Mouse (Mus musculus) limb, embryonic 14.5 days (tissue): ENCODE data around the gene Syngr4. TPM values are rescaled to one million over a fixed set of nuclear protein-coding genes. Genes with fewer than 3 reads are reported as not detected.

Experiments
- ATAC-seq: fragments of 200-750 bp; cut with Nextera tagmentation; 2 replicates; pipeline ENCODE4 v1.8.0; 2017; ENCODE audit warnings: low read depth, moderate number of reproducible peaks, moderate TSS enrichment; ENCODE audit not compliant: low FRiP score
- DNase-seq: peaks from one replicate; pipeline ENCODE4 v3.0.0-alpha.2; 2015; ENCODE audit warnings: low spot score
- H3K27ac ChIP-seq: fragments of 300-500 bp; sonication (generic); replicated peaks from 2 replicates; pipeline ENCODE4 v1.5.1; 2014; ENCODE audit warnings: low read depth, mild to moderate bottlenecking, low read length, moderate library complexity, mixed read lengths
- H3K27me3 ChIP-seq: fragments of 300-500 bp; sonication (generic); 2 replicates; pipeline ENCODE4 v1.6.1; 2014; ENCODE audit warnings: low read length, mixed read lengths; ENCODE audit not compliant: control insufficient read depth, insufficient read depth
- H3K36me3 ChIP-seq: fragments of 300-500 bp; sonication (generic); 2 replicates; pipeline ENCODE4 v1.6.1; 2014; ENCODE audit warnings: mild to moderate bottlenecking, low read length, moderate library complexity, mixed read lengths; ENCODE audit not compliant: control insufficient read depth, insufficient read depth
- H3K4me1 ChIP-seq: fragments of 300-500 bp; sonication (generic); 2 replicates; pipeline ENCODE4 v1.6.1; 2014; ENCODE audit warnings: antibody characterized with exemption, low read length, mixed read lengths; ENCODE audit not compliant: control insufficient read depth, insufficient read depth
- H3K4me2 ChIP-seq: fragments of 300-500 bp; sonication (generic); replicated peaks from 2 replicates; pipeline ENCODE4 v1.6.1; 2014; ENCODE audit warnings: low read depth, mild to moderate bottlenecking, low read length, moderate library complexity; ENCODE audit not compliant: severe bottlenecking
- H3K4me3 ChIP-seq: fragments of 300-500 bp; sonication (generic); replicated peaks from 2 replicates; pipeline ENCODE4 v1.5.1; 2014; ENCODE audit warnings: low read length
- H3K9ac ChIP-seq: fragments of 300-500 bp; sonication (generic); 2 replicates; pipeline ENCODE4 v1.6.1; 2014; ENCODE audit warnings: mild to moderate bottlenecking, low read depth, low read length, moderate library complexity; ENCODE audit not compliant: severe bottlenecking
- H3K9me3 ChIP-seq: fragments of 300-500 bp; sonication (generic); 2 replicates; pipeline ENCODE4 v1.6.1; 2016; ENCODE audit warnings: low read length; ENCODE audit not compliant: control insufficient read depth
- POLR2A ChIP-seq: fragments of 200-500 bp; IDR thresholded peaks from 2 replicates; pipeline ENCODE4 v1.8.0; 2012; ENCODE audit warnings: inconsistent platforms, mild to moderate bottlenecking, moderate library complexity, borderline replicate concordance; ENCODE audit not compliant: insufficient read depth, insufficient read length; ENCODE audit errors: extremely low read depth
- WGBS: fragments of 180-500 bp; shearing (Covaris S2); extraction: QIAGEN DNeasy Blood & Tissue Kit; methylation state at CpG from one replicate; pipeline ENCODE4 v1.1.7; 2014; 5-methylcytosine and 5-hydroxymethylcytosine counted together
- polyA plus RNA-seq, 2 experiments: library from polyadenylated mRNA; depleted of rRNA in 1 of 2; stranded (reverse) in 1 of 2; unstranded in 1 of 2; fragments of >200 nt; fragmentation: Nextera tagmentation in 1 of 2; extraction: Ambion mirVana in 1 of 2; gene quantifications; 2 replicates each; pipeline versions ENCODE4 v1.2.1 to v1.2.3; 2012 to 2014

The Syngr4 gene
- polyA plus RNA-seq, 2 experiments = 0.49 to 0.99 TPM

DNA sequence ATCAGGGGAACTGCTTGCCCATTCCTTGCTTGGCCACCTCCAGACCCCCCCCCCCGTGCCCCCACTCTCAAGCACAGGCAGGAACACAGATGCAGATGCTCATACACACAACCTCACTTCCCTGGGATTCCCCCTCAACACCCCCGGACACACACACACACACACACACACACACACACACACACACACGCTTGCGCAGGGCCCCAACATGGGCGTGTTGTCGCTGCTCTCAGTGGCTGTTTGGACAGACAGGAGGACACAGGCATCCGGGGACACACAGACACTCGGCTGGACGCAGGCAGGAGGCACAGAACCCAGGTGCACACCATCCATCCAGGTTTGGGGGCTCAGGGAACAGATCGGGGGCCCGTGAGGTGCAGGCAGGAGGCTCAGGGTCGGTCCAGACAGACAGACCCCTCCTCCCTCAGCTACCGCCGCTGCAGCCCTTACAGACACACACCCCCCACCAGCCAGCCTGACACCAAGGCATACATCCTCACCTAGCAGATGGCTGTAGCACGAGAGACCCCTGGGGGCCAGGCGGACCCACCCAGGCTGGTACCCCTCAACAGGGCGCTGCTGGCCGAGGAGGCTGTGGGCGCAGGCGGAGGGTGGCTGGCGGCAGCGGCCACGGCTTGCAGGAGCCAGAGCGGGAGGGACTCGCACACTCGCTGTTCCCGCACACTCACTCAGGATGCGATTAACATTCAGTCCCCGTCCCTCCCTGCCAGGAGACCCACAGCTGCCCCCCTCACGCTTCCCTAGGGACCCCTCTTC, 26.0 kb downstream of the Syngr4 start:
- Histone ChIP-seq H3K4me2 (peak overlapping the region; percentile 53), H3K4me3 (peak overlapping the region; percentile 34), H3K9ac (peak overlapping the region; percentile 49), H3K9me3 (no peaks in the 10 kb centered on the region), H3K27ac (no peak overlapping the region), H3K4me1 (peaks cover 40% of the 10 kb centered on the region), H3K27me3 (peaks cover 32% of the 10 kb centered on the region), H3K36me3 (peaks cover 16% of the 10 kb centered on the region)
- 2% methylated on average over 29 of the region's 30 CpGs for WGBS
- TF ChIP-seq POLR2A = no peak
- DNase-seq = no peak
- no peak for ATAC-seq

DNA sequence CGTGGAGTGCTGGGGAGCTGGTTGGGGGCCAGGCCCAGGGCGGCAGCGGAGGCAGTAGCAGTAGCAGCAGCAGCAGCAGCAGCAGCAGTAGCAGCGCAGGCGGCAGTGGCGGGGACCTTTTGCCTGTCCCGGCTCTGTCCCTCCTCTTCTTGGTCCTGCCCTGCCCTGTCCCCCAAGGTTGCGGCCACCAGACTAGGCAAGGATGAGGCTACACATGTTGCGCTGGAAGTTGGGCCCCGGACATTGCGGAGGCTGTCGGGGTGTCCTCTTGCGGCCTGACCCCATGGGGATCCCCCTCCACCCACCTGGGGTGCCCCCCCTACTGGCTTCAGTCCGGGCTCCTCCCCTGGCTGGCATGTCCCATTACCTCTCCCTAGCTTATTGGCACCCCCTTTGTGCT, 26.7 kb downstream of the Syngr4 start:
- H3K27ac ChIP-seq = no peak overlapping the region
- 1% methylated on average over 10 of the region's 14 CpGs for WGBS
- peak overlapping the region; percentile 36; the same call in 1 of the 2 replicates for H3K9ac ChIP-seq
- no peak for ATAC-seq
- peak overlapping the region; percentile 53 for H3K4me2 ChIP-seq
- H3K4me3 ChIP-seq = peak overlapping the region; percentile 34
- no peaks in the 10 kb centered on the region for H3K9me3 ChIP-seq
- no peak for TF ChIP-seq POLR2A
- peaks cover 10% of the 10 kb centered on the region for H3K36me3 ChIP-seq
- DNase-seq = no peak
- H3K27me3 ChIP-seq = peaks cover 32% of the 10 kb centered on the region
- peaks cover 39% of the 10 kb centered on the region for H3K4me1 ChIP-seq

DNA sequence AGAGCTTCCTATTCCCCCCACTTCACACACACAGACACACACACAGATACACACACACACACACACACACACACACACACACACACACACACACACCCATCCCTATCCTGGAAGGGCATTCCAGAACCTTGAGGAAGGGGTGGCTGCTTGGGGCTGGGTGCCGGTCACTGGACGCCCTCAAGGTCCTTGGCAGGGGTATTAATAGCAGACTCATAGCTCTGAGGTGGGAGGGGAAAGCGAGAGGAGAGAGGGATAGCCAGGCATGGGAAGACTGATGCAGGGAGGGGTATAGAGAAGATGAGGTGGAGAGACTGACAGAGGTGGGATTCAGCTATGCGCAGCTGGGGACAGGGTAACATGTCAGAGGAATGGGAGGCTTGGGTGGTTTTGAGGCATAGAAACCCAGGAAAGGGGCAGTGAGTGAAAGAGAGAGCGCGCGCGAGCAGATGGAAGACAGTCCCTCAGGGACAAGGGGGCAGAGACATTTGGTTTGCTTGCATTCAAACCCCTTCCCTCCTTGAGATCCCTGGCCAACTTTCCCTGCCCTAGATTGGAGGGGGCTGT, 27.3 kb downstream of the Syngr4 start:
- TF ChIP-seq POLR2A = no peak
- DNase-seq = no peak
- H3K36me3 ChIP-seq = peaks cover 4% of the 10 kb centered on the region
- H3K27ac ChIP-seq = no peak overlapping the region
- peaks cover 32% of the 10 kb centered on the region for H3K27me3 ChIP-seq
- peaks cover 33% of the 10 kb centered on the region for H3K4me1 ChIP-seq
- peak overlapping the region; percentile 53 for H3K4me2 ChIP-seq
- ATAC-seq = no peak
- H3K9ac ChIP-seq = peak overlapping the region; percentile 36; the same call in 1 of the 2 replicates
- 13% methylated on average over 8 of the region's 8 CpGs for WGBS
- peak overlapping the region; percentile 34 for H3K4me3 ChIP-seq
- H3K9me3 ChIP-seq = no peaks in the 10 kb centered on the region

DNA sequence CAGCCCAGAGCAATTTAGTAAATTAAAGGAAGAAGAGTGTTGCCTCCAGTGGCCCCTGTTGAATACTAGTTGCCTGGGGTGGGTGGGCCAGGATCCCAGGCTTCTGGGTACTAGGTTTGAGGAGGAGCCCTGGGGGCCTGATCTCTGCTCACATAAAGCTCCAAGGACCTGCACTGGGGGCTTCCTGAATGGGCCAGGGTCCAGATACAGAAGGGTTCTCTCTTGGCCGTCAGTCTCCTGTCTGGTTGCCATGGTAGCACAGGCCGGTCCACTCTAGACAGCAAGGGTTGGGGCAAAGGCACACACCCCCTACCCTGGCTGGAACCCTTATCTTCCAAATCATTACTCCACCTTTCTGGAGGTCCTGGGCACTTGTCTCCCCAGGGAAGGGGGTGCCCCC, 28.6 kb downstream of the Syngr4 start:
- no peak for TF ChIP-seq POLR2A
- Histone ChIP-seq H3K36me3 (no peaks in the 10 kb centered on the region), H3K4me2 (no peak overlapping the region), H3K27ac (no peak overlapping the region), H3K27me3 (peaks cover 32% of the 10 kb centered on the region), H3K9me3 (no peaks in the 10 kb centered on the region), H3K4me1 (peaks cover 27% of the 10 kb centered on the region), H3K9ac (no peak overlapping the region), H3K4me3 (no peak overlapping the region)
- ATAC-seq = no peak
- no peak for DNase-seq
- WGBS = 23% methylated on average over 2 of the region's 2 CpGs

DNA sequence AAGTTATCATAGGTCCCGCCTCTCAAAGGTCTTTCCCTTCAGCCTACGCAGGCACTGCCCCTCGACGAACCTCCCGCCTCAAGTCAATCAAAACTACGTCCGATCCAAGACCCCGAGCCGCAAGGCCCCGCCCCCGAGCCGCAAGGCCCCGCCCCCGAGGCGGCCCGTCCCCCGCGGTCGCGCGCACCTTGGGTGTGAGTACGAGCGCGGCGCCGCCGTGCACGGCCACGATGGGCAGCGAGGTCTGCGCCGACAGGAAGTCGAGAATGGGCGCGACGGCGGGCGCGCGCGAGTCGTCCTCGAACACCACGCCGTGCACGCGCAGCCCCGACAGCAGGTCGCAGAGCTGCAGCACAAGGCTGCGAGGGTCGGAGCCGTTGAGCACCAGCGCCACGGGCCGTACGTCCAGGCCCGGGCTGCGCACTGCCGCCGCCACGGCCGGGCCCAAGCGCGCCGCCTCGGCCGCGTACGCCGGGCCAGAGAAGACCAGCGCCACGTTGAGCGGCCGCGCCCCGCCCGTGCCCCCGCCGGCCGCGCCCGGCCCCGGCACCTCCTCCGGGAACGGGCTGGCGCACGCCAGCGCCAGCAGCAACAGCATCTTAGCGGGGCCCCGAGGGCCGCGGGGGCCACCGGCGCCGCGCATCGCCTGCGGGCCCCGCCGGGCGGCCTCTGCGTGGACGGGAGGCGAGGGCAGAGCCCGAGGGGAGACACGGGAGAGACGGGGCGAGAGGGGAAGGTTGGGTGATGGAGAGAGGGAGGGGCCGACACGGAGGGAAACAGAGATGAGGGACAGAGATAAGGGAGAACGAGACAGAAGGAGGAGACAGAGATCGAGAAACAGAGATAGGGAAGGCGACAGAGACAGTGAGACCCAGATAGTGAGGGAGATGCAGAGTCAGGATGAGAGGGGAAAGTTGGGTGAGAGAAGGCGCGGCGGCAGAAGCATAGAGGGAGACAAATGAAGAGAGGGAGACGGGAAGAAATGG, 30.3 kb downstream of the Syngr4 start:
- peak overlapping the region; percentile 74 for H3K4me3 ChIP-seq
- peak; percentile 85 for ATAC-seq
- H3K27me3 ChIP-seq = peaks cover 28% of the 10 kb centered on the region
- 1% methylated on average over 87 of the region's 117 CpGs for WGBS
- peaks cover 27% of the 10 kb centered on the region for H3K4me1 ChIP-seq
- H3K36me3 ChIP-seq = no peaks in the 10 kb centered on the region
- peak; percentile 92 for DNase-seq
- H3K27ac ChIP-seq = peak overlapping the region; percentile 52
- peak overlapping the region; percentile 94 for H3K9ac ChIP-seq
- peak overlapping the region; percentile 77 for H3K4me2 ChIP-seq
- 0 out of 2 replicates have a peak, but pooled peaks have one; percentile 69 for TF ChIP-seq POLR2A
- H3K9me3 ChIP-seq = no peaks in the 10 kb centered on the region
